Mouse (Mus musculus) cortical plate, adult 2 months (tissue): ENCODE results near the gene Gm3486.
"Not testable (repeated sequence)": the region's sequence is repeated elsewhere in the genome, so short reads cannot be mapped to it uniquely, and the experiment has no call there.

Experiments
- CTCF ChIP-seq: fragments of 200-500 bp; IDR thresholded peaks from 2 replicates; pipeline ENCODE4 v1.5.1; 2011; ENCODE audit warnings: mild to moderate bottlenecking, control low read depth, low read length; ENCODE audit not compliant: insufficient read depth; ENCODE audit errors: extremely low read depth
- POLR2A ChIP-seq: fragments of 200-500 bp; IDR thresholded peaks from 2 replicates; pipeline ENCODE4 v1.6.1; 2011; ENCODE audit warnings: mild to moderate bottlenecking, low read length, control low read depth; ENCODE audit not compliant: insufficient read depth; ENCODE audit errors: extremely low read depth

DNA sequence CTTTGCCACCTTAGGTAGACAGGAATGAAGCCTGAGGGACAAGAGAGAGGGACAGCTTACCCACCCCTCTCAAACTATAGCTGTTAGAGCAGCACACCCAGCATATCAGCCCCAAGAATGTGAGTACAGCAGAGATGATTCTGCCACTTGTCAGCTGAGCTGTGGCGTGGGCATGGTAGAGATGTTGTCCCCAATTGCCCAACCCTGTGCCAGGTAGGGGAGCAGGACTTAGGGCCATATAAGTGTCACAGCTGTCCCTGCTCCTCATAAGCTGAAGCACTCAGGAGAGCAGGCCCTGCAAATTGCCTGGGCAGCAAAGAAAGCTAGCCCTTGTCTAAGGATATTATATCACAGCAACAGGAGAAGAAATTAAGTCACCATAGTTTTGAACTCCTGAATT lies 35.4 kb upstream of the Gm3486 start:
- not testable (repeated sequence) for TF ChIP-seq POLR2A, CTCF
